Mouse (Mus musculus) adrenal gland, postnatal 14 days (tissue): ENCODE measurements at regions not wholly inside any gene's neighbourhood (a gene's known extent, or its start where the extent isn't known, plus 50 kb on each side); places are given as distances from the start of the nearest gene placed in this dataset.

Source experiments
- DNase-seq: peaks from one replicate; pipeline ENCODE4 v3.0.0; 2021; ENCODE audit warnings: mixed read lengths

DNA sequence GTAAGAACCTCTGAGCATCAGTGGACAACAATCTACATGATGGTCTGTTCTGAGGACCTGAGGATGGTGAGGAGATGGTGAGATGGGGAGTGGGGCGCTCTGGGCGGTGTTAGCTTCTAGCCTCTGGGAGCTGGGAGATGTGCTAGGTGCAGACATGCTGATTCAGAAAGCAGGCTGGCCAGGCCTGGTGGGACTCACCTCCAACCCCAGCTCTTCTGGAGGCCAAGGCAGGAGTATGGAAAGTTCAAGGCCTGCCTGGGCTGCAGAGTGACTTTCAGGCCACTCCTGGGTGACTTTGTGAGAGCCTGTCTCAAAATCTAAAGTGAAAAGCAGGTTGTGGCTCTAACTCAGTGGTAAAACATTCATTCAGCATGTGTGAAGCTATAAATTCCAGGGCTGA lies 171.6 kb downstream of the Rab11fip4 start:
- DNase-seq: no peak

DNA sequence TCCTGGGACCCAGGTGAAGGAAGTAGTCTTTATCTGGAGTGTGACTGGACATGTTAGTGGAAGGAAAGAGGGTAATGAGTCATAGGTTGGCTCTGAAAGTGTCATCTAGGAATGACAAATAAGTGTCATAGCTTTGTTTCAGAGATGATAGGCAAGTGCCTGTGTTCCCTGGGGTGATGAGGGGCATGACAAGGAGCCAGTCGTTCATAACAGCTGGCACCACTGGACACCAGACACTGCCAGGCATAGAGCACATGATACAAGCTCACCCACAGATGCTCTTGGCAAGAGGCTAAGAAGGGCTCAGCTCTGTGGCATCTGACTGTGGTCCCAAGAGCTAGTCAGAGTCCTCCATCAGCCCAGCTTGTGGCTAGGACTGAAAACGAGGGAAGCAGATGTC lies 171.0 kb downstream of the Rab11fip4 start:
- DNase-seq: no peak

DNA sequence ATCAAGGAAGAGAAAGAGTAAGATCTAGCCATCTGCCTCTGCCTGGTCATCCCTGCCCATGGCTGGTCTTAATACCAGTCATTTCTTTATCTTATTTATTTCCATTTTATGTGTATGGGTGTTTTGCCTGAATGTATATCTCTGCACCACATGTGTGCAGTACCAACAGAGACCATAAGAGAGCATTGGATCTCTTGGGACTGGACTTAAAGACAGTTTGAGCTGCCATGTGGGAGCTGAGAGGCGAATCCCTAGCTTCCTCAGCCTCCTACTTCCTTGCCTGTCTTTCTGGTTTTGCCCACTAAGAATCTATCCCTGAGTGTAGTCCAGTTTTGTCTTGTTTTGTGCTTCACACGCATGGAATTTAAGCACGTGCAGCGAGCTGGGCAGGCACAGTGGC lies 169.5 kb downstream of the Rab11fip4 start:
- no peak for DNase-seq

DNA sequence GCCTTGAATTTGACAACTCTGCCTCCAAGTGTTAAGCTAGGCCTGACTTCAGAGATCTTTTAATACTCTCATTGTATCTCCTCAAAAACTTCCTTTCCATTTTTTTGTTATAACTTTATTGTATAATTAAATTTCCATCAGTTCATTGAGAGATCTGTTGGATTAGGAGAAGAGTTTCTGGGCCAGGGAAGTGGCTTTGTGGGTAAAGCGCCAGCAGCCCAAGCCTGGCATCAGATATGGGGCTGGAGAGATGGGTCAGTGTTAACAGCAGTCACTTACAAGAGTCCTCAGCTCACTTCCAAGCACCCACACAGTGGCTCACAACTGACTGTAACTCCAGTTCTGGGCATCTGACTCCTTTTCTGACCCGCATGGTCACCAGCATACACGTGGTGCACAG lies 167.3 kb downstream of the Rab11fip4 start:
- DNase-seq: no peak

DNA sequence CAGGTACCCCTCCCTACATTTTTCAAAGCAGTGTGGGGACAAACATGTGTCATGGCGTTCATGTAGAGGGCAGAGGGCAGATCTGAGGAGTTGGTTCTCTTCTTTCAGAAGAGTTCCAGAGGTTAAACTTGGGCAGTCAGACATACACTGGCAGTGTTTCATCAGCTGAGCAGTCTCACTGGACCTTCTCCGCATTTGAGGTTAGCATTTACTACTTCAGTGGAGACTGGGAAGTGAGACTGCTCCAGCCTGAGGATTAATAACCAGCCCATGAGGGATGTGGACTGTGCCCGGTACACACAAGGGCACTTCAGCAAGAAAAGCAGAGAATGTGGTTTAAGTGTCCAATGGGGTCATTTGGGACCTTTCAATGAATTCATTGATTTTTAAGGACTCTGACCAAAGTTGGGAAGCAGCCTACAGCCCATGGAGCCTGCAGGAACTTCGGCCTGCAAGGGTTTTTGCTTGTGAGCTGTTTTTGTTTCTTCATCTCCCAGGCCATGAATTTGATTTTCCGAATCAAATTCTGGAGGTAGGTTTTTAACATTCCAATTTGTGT lies 166.6 kb downstream of the Rab11fip4 start:
- no peak for DNase-seq

DNA sequence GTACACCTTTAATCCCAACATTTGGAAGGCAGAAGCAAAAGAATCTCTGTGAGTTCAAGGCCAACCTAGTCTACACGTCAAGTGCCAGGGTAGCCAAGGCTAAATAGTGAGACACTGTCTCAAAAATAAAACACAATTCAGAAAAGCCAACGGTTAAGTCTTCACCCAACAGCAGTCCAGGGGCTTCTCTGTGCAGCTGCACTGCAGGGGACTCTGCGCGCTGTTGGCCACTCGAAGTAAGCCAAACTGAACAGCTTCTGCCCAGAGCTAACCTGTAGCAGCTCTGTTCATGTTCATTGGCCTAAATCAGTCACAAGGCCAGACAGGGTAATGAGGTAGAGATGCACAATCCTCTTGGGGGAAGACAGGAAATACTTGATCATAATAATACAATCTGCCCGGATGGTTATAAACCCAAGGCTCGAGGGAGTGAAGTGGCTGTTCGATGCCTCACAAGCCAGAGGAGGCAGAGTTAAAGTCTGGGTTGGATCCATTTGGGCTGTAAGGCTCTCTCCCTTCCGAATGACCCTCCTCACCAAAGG lies 165.4 kb downstream of the Rab11fip4 start:
- peak; percentile 6 for DNase-seq

DNA sequence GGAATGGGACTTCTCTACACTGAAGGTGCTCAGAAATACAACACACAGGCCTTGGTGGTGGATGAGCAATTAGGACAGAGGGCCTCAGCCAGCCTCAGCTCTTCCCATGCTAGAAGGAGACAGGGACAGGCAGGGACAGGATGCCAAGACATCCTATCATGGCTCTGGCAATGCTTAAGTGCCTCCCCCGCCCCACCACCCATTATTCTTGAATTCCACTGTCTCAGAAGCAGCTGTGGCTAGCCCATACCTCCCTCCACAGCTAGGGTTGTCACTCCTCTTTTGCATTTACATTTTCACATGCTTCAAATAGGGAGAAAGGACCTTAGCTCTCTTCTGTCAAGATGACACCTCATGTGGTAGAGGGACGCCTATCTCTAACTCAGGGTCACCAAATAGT lies 162.5 kb downstream of the Rab11fip4 start:
- DNase-seq: peak; percentile 22

DNA sequence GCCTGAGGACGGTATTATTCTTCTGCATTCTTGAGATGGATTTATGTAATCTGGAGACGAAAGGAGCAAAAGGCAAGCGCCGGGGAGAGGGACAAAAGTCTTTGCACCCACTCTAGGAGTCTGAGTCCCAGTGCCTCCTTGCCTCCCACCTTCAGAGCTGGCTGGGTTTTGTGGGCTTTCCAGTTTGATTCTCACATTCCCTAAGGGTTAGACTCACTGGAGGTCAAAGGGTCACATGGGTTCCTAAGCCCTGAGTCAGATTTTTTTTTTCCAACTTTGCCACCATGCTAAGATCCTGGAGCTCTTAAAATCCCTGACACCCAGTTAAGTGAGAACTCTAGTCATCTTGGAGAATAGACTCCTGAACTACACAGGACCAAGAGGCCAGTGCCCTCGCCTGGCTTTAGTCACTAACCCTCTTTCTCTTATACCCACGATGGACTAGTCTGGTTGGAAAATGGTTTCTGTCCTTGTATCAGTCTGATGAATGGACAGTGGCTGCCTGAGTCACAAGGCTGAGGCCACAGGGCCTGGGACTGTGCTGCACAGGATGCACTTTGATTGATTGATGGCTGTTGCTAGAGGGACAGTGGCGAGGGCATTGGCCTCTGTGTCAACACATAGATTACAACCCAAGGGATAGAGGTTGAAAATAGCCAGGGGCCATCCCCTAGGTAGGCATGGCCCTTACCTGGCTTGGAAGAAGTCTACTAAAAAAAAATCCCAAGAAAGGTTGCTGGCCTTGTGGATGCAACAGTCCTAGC lies 161.9 kb downstream of the Rab11fip4 start:
- DNase-seq: peak; percentile 79

DNA sequence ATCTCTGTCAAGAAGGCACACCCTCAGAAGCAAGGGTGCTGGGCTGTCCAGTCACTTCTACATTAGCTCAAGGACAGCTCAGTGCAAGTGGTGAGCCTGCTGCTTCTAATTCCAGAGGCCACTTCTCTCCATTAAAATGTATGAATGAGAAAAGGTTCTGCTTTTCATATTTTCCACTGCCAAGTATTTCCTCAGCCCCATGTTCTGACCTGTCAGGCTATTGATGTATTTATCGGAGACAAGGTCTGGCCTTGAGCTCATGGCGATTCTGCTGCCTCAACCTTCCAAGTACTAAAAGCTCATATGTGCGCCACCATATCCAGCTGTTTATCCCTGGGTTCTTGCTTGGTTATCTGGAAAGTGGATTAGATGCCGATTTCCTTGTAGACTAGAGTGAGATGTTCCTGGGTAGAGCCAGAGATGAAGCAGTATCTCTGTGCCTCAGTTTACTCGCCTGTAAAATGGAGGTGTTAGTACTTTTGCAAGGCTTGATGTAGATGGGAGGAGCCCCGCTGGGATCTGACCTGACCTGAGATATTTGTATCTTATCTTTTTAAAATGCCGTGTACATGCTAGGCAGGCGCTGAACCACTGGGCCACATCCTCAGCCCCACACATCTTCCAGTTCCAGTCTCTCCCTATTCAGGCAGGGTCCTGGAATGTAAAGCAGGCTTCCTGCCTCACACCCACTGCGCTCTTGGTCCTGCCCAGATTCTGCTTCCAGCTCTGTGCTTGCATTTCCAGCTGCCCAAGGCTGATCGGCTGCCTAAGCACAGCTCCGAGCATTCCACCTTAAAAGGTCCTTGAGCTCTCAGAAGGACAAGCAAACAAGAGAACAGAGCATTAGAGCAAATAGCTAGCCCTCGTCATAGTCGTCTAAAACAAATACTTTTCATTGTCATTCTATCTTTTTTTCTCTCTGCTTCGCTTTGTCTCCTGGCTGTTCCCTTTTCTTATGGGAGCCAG lies 161.0 kb downstream of the Rab11fip4 start:
- peak; percentile 75 for DNase-seq

DNA sequence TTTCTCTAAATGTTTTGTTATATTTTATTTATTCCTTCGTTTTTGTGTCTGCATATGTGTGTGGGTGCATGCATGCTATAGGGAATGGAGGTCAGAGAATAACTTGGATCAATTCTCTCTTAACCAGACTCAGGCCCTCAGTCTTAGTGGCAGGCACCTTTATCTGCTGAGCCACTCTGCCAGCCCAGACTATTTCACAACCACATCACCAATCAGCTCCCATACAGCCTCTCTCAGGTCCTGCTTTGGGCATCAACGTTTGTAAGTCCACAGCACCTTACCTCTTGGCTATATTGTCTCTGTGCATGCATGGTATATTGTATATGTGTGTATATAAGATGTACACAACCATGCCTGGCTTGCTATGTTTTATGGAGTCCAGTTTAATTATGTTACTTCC lies 159.9 kb downstream of the Rab11fip4 start:
- DNase-seq: peak; percentile 18

DNA sequence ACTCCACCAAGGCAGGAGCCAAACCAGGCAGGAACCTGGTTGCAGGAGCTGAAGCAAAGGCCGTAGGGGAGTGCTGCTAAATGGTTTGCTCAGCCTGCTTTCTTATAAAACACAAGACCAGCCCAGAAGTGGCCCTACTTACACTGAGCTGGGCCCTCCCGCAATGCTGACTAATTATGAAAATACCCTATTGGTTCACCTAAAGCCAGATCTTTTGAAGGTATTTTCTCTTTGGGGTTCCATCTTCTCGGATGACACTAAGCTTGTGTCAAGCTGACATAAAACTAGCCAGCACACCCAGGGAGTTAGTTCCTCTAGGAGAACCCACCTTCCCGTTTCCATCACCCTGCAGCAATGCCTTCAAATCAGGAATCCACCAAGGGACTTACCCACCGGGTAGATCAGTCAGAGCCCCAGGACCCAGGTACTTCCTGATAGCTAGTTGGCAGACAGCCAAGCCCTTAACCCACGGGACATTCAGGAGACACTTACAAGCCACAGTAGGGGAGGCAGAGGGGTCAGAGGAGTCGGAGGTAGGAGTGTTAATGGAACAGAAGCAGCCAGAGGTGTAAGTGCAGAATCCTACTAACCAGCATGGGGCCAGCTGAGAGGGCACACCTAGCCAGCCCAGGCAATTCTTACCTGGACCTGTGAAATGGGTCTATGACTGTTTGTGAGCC lies 158.9 kb downstream of the Rab11fip4 start:
- DNase-seq: peak; percentile 4

DNA sequence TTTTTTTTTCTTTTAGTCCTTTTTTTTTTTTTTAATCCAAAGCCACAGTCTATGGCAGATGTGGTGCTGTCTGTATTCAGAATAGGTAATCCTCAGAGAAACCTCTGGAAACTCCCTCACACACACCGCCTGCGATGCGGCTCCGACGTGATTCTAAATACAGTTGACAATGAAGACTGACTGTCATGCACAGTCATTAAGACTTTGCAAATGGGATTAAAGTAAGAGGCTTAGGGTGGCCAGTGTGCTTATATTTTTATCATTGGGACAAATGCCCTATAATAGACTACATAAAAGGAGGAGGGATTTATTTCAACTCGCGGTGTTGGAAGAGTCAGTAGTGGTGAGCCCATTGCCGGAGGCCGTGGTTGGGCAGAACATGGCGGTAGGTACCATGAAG lies 158.1 kb downstream of the Rab11fip4 start:
- no peak for DNase-seq

DNA sequence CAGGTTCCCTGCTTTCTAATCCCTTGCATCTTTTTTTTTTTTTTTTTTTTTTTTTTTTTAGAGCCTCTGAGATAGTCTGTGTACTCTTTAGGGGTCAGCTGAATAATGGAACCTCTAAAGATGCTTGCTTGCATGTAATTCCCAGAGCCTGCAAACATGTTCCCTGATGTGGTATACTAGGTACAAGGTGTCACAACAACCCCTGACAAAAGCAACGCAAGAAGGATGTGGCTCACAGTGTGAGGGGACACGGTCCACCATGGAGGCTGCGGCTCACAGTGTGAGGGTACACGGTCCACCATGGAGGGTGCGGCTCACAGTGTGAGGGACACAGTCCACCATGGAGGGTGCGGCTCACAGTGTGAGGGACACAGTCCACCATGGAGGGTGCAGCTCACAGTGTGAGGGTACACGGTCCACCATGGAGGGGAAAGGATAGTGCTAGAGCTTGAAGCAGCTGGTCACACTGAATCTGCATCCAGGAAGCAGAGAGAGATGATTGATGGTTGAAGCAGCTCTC lies 157.7 kb downstream of the Rab11fip4 start:
- DNase-seq: peak; percentile 2

DNA sequence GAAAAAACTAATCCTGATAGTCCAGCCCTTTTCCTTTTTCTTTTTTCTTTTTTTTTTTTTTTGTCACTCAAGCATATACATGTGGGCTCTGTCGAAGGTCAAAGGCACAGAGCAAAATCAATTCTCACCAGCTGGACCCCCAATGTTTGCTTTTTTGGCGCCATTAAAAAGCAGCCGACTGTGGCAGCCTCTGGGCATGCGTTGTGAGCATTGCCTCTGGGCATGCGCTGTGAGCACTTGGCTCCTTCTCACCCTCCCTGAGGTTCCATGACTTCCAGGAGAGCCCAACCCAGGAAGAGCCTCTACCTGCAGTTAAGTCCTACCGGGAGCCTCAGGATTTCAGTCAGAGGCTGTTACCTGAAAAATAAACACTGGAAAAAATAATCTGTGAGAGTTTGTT lies 156.8 kb downstream of the Rab11fip4 start:
- DNase-seq: peak; percentile 9
